Comparison of ENCODE assay signal across 8 mouse cellular contexts in genomic region chr10:13500938-13501496, GRCm38 (mm10). TPM values are rescaled to one million over a fixed set of nuclear protein-coding genes. Genes with fewer than 3 reads are reported as not detected.
DNase-seq lines count a peak whose midpoint lies in the region; ATAC-seq and TF ChIP-seq lines count a peak whose summit lies in the region.

No protein-coding gene starts in this region.

- no peaks in the 10 kb centered on the region for H3K9me3 ChIP-seq in ES-Bruce4 (replicated peaks; ENCODE audit: control insufficient read depth, insufficient read depth, low read length, poor library complexity, severe bottlenecking)
- H3K9me3 ChIP-seq in forebrain, embryonic 14.5 days (replicated peaks; ENCODE audit: control insufficient read depth, low read length), result no peaks in the 10 kb centered on the region
- no peaks in the 10 kb centered on the region for H3K9me3 ChIP-seq in neural tube, embryonic 15.5 days (replicated peaks)

- no peak for TF ChIP-seq CTCF in ES-Bruce4 (IDR thresholded peaks at IDR 0.05; ENCODE audit: low read depth, low read length)

- DNase-seq in cerebellum, adult 11 months, result peak; percentile 81
- DNase-seq in forebrain, embryonic 14.5 days (ENCODE audit: low spot score), result peak; percentile 90
- DNase-seq in heart, postnatal 14 days, result peak; percentile 88 to 89
- DNase-seq in layer of hippocampus, adult 11-12 months (ENCODE audit: low spot score), result peak; percentile 89
- peak; percentile 92 to 95 for DNase-seq in lung, adult 18-20 months
- DNase-seq in testis, postnatal 14 days (ENCODE audit: low spot score), result peak; percentile 84

- peak overlapping the region; percentile 74 for H3K4me3 ChIP-seq in ES-Bruce4 (ENCODE audit: low read depth, low read length)
- H3K4me3 ChIP-seq in forebrain, embryonic 14.5 days (ENCODE audit: low read depth, low read length), result peak overlapping the region; percentile 44
- H3K4me3 ChIP-seq in neural tube, embryonic 15.5 days (replicated peaks), result peak overlapping the region; percentile 62

- intact Hi-C loops in heart, postnatal 14 days (cut with DNase I), result no loop called here

- H3K36me3 ChIP-seq in ES-Bruce4 (ENCODE audit: control insufficient read depth, insufficient read depth, low read length, poor library complexity, severe bottlenecking), result no peaks in the 10 kb centered on the region
- no peaks in the 10 kb centered on the region for H3K36me3 ChIP-seq in forebrain, embryonic 14.5 days (ENCODE audit: control insufficient read depth, insufficient read depth, low read length)
- peaks cover 8% of the 10 kb centered on the region for H3K36me3 ChIP-seq in neural tube, embryonic 15.5 days

- peaks cover 2% of the 10 kb centered on the region for H3K4me1 ChIP-seq in ES-Bruce4 (ENCODE audit: control insufficient read depth, insufficient read depth, low read length)
- H3K4me1 ChIP-seq in forebrain, embryonic 14.5 days (ENCODE audit: control insufficient read depth, insufficient read depth, low read length), result no peaks in the 10 kb centered on the region
- H3K4me1 ChIP-seq in neural tube, embryonic 15.5 days, result peaks cover 17% of the 10 kb centered on the region

- ATAC-seq in forebrain, embryonic 14.5 days, result peak; percentile 93
- peak; percentile 88 for ATAC-seq in neural tube, embryonic 15.5 days (ENCODE audit: low FRiP score)

- TF ChIP-seq EP300 in ES-Bruce4 (IDR thresholded peaks at IDR 0.05; ENCODE audit: insufficient read depth, low read depth, low read length), result no peak

- peak overlapping the region; percentile 46 for H3K9ac ChIP-seq in ES-Bruce4 (ENCODE audit: low read depth, poor library complexity, severe bottlenecking)
- H3K9ac ChIP-seq in forebrain, embryonic 14.5 days (ENCODE audit: low read length), result peak overlapping the region; percentile 70
- peak overlapping the region; percentile 71 for H3K9ac ChIP-seq in neural tube, embryonic 15.5 days (replicated peaks)

- no peak for TF ChIP-seq POLR2A in ES-Bruce4 (IDR thresholded peaks at IDR 0.05; ENCODE audit: insufficient read depth, low read length)

- no peaks in the 10 kb centered on the region for H3K27me3 ChIP-seq in ES-Bruce4 (ENCODE audit: control insufficient read depth, insufficient read depth, low read length, poor library complexity, severe bottlenecking)
- H3K27me3 ChIP-seq in forebrain, embryonic 14.5 days (replicated peaks; ENCODE audit: control insufficient read depth, insufficient read depth, low read length), result no peaks in the 10 kb centered on the region
- H3K27me3 ChIP-seq in neural tube, embryonic 15.5 days (replicated peaks), result 0 out of 2 replicates have a peak, but pooled peaks cover 2% of the 10 kb centered on the region

- under 1% methylated on average over 30 of the region's 30 CpGs for WGBS in forebrain, embryonic 14.5 days
- WGBS in neural tube, embryonic 15.5 days, result under 1% methylated on average over 29 of the region's 30 CpGs

- no peak overlapping the region for H3K27ac ChIP-seq in ES-Bruce4 (ENCODE audit: insufficient read depth, low read length)
- H3K27ac ChIP-seq in forebrain, embryonic 14.5 days (ENCODE audit: low read depth, low read length), result no peak overlapping the region
- peak overlapping the region; percentile 34; the same call in 1 of the 2 replicates for H3K27ac ChIP-seq in neural tube, embryonic 15.5 days (replicated peaks)

- peak overlapping the region; percentile 65 for H3K4me2 ChIP-seq in forebrain, embryonic 14.5 days (ENCODE audit: low read length)
- H3K4me2 ChIP-seq in neural tube, embryonic 15.5 days, result peak overlapping the region; percentile 74

RNA-seq across cellular contexts. Expression of gene Fuca2, which starts 1.7 kb away (rescaled TPM):
- polyA plus RNA-seq in ES-Bruce4 (2011; ENCODE audit: insufficient read depth, insufficient read length, low read depth, missing spikeins), result 27.2 and 31.9 TPM in 2 replicates
- polyA plus RNA-seq in forebrain, embryonic 14.5 days (2014; fragmentation: Nextera tagmentation; extraction: Ambion mirVana), result 25.6 and 34.9 TPM in 2 replicates
- total RNA-seq in heart, postnatal 14 days (2021), result 100 to 1,000 TPM; 327 to 370 TPM
- polyA plus RNA-seq in neural tube, embryonic 15.5 days (2015; fragmentation: Nextera tagmentation; extraction: Ambion mirVana), result 49.3 and 55.8 TPM in 2 replicates

RNA-seq across cellular contexts. Expression of gene Phactr2, which starts 26.8 kb away (rescaled TPM):
- polyA plus RNA-seq in ES-Bruce4 (2011; ENCODE audit: insufficient read depth, insufficient read length, low read depth, missing spikeins), result 6.6 and 8.6 TPM in 2 replicates
- 7.2 and 9.0 TPM in 2 replicates for polyA plus RNA-seq in forebrain, embryonic 14.5 days (2014; fragmentation: Nextera tagmentation; extraction: Ambion mirVana)
- total RNA-seq in heart, postnatal 14 days (2021), result 10 to 100 TPM; 48.0 to 55.1 TPM
- 8.1 and 12.1 TPM in 2 replicates for polyA plus RNA-seq in neural tube, embryonic 15.5 days (2015; fragmentation: Nextera tagmentation; extraction: Ambion mirVana)

RNA-seq across cellular contexts. Expression of gene Adat2, which starts 51.7 kb away (rescaled TPM):
- polyA plus RNA-seq in ES-Bruce4 (2011; ENCODE audit: insufficient read depth, insufficient read length, low read depth, missing spikeins), result 11.0 and 13.4 TPM in 2 replicates
- 2.4 and 3.8 TPM in 2 replicates for polyA plus RNA-seq in forebrain, embryonic 14.5 days (2014; fragmentation: Nextera tagmentation; extraction: Ambion mirVana)
- 1 to 10 TPM; 2.3 to 2.6 TPM for total RNA-seq in heart, postnatal 14 days (2021)
- 2.0 and 2.4 TPM in 2 replicates for polyA plus RNA-seq in neural tube, embryonic 15.5 days (2015; fragmentation: Nextera tagmentation; extraction: Ambion mirVana)

RNA-seq across cellular contexts. Expression of gene Pex3, which starts 51.9 kb away (rescaled TPM):
- polyA plus RNA-seq in ES-Bruce4 (2011; ENCODE audit: insufficient read depth, insufficient read length, low read depth, missing spikeins), result 18.2 and 19.0 TPM in 2 replicates
- polyA plus RNA-seq in forebrain, embryonic 14.5 days (2014; fragmentation: Nextera tagmentation; extraction: Ambion mirVana), result 38.4 TPM in 2 replicates
- 10 to 100 TPM; 16.5 to 19.2 TPM for total RNA-seq in heart, postnatal 14 days (2021)
- polyA plus RNA-seq in neural tube, embryonic 15.5 days (2015; fragmentation: Nextera tagmentation; extraction: Ambion mirVana), result 25.7 and 25.8 TPM in 2 replicates
